Mouse (Mus musculus) brain, embryonic 14.5 days (tissue): ENCODE measurements at regions not wholly inside any gene's neighbourhood (a gene's known extent, or its start where the extent isn't known, plus 50 kb on each side); places are given as distances from the start of the nearest gene placed in this dataset.

ENCODE experiments used
- CTCF ChIP-seq: fragments of 200-500 bp; IDR thresholded peaks from 2 replicates; pipeline ENCODE4 v1.5.1; 2012; ENCODE audit warnings: inconsistent platforms, mild to moderate bottlenecking, moderate library complexity, borderline replicate concordance; ENCODE audit not compliant: insufficient read depth, insufficient read length; ENCODE audit errors: extremely low read depth
- POLR2A ChIP-seq: fragments of 200-500 bp; IDR thresholded peaks from 2 replicates; pipeline ENCODE4 v1.6.1; 2012; ENCODE audit warnings: mild to moderate bottlenecking, inconsistent platforms, borderline replicate concordance; ENCODE audit not compliant: poor library complexity, insufficient read depth, insufficient read length, severe bottlenecking; ENCODE audit errors: extremely low read depth

DNA sequence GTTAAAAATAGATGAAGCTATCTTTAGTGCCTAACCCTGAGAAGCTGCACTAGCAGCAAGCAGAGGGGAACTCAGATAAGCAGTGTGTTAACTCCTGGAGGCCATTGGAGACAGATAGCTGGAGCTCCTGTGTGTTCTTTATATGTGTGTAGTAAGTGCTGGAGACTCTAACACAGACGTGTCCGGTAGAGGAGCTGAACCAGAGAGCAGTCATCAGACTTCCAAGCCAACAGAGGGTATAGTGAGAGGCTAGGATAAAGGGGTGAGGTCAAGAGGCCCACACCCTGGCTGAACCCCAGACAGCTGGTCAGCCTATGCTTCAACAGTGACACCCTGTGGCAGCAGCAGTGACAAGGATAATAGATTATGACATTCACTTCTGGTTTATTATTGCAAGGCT, 65.6 kb upstream of the Fgf14 start:
- TF ChIP-seq CTCF (peak; percentile 42; the same call in 1 of the 2 replicates), POLR2A (no peak)
